Mouse (Mus musculus) kidney, embryonic 16.5 days (tissue): Measurements from ENCODE around the gene Fkbp11. TPM values are rescaled to one million over a fixed set of nuclear protein-coding genes. Genes with fewer than 3 reads are reported as not detected.

ENCODE experiments used
- ATAC-seq: fragments of 200-750 bp; cut with Nextera tagmentation; 2 replicates; pipeline ENCODE4 v1.8.0; 2017; ENCODE audit warnings: moderate TSS enrichment; ENCODE audit not compliant: low FRiP score, low TSS enrichment
- H3K27ac ChIP-seq: fragments of 300-500 bp; sonication (generic); 2 replicates; pipeline ENCODE4 v1.5.1; 2014; ENCODE audit warnings: low read length
- H3K27me3 ChIP-seq: fragments of 300-500 bp; sonication (generic); 2 replicates; pipeline ENCODE4 v1.6.1; 2014; ENCODE audit warnings: low read length, control low read depth, mixed read lengths; ENCODE audit not compliant: insufficient read depth
- H3K36me3 ChIP-seq: fragments of 300-500 bp; sonication (generic); 2 replicates; pipeline ENCODE4 v1.6.1; 2014; ENCODE audit warnings: low read length, control low read depth, mixed read lengths; ENCODE audit not compliant: insufficient read depth
- H3K4me1 ChIP-seq: fragments of 300-500 bp; sonication (generic); 2 replicates; pipeline ENCODE4 v1.6.1; 2014; ENCODE audit warnings: low read length, control low read depth, mixed read lengths; ENCODE audit not compliant: insufficient read depth
- H3K4me2 ChIP-seq: fragments of 300-500 bp; sonication (generic); replicated peaks from 2 replicates; pipeline ENCODE4 v1.6.1; 2014; ENCODE audit warnings: low read depth, low read length
- H3K4me3 ChIP-seq: fragments of 300-500 bp; sonication (generic); 2 replicates; pipeline ENCODE4 v1.5.1; 2014; ENCODE audit warnings: mild to moderate bottlenecking, low read length
- H3K9ac ChIP-seq: fragments of 300-500 bp; sonication (generic); replicated peaks from 2 replicates; pipeline ENCODE4 v1.6.1; 2014; ENCODE audit warnings: low read length
- H3K9me3 ChIP-seq: fragments of 300-500 bp; sonication (generic); 2 replicates; pipeline ENCODE4 v1.6.1; 2016; ENCODE audit warnings: low read length, control low read depth
- WGBS: fragments of 180-500 bp; shearing (Covaris S2); extraction: QIAGEN DNeasy Blood & Tissue Kit; methylation state at CpG from one replicate; pipeline ENCODE4 v1.1.7; 2014; 5-methylcytosine and 5-hydroxymethylcytosine counted together
- polyA plus RNA-seq: library from polyadenylated mRNA; unstranded; fragments of >200 nt; fragmentation: Nextera tagmentation; extraction: Ambion mirVana; gene quantifications from 2 replicates; pipeline ENCODE4 v1.2.1, GENCODE M21; 2015

Fkbp11 gene
- polyA plus RNA-seq, 1 experiment from 2014 or later: 39.1 TPM

DNA sequence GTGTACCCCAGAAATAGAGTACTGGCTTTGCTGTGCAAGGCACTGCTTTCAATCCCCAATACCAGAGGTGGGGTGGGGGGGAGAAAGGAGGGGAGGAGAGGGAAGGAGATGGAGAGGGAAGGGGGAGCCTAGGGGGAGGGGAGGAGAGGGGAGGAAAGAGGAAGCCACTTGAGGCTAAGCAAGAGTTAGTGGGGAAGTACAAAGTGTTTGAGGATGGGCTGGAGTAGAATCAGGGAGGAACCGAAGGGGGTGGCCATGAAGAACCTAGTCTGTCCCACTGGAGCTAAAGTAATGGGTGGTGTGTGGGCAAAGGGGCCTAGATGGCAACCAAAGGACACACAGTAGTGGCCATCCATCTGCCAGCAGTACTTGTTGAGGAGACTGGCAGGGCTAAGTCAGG, 44.3 kb downstream of the Fkbp11 start:
- Histone ChIP-seq H3K4me1 (no peaks in the 10 kb centered on the region), H3K9me3 (no peaks in the 10 kb centered on the region), H3K36me3 (no peaks in the 10 kb centered on the region), H3K9ac (no peak overlapping the region), H3K27ac (no peak overlapping the region), H3K4me3 (no peak overlapping the region), H3K27me3 (0 out of 2 replicates have a peak, but pooled peaks cover 1% of the 10 kb centered on the region), H3K4me2 (no peak overlapping the region)
- no peak for ATAC-seq
- 83% methylated on average over 1 of the region's 1 CpGs for WGBS

DNA sequence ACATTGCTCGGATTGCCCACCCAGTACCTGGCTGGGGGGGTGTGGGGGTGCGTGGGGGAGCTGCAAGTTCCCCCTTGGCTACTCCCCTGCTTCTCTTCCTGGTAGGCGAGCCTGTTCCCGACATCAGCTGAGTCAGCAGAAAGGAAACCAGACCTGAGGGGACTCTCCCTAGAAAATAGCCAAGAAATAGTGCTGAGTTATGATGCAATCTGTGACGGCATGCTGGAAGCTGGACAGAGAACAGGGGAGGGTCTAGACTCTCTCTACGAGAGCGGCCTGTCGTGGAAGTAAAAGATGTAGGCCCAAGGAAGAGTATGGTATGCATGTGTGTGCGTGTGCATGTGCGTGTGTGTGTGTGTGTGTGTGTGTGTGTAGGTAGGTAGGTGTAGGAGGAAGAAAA, 44.8 kb downstream of the Fkbp11 start:
- ATAC-seq: no peak
- Histone ChIP-seq H3K4me1 (no peaks in the 10 kb centered on the region), H3K36me3 (no peaks in the 10 kb centered on the region), H3K9ac (no peak overlapping the region), H3K27me3 (0 out of 2 replicates have a peak, but pooled peaks cover 4% of the 10 kb centered on the region), H3K4me2 (no peak overlapping the region), H3K9me3 (no peaks in the 10 kb centered on the region), H3K27ac (no peak overlapping the region), H3K4me3 (no peak overlapping the region)
- WGBS: 47% methylated on average over 10 of the region's 10 CpGs

DNA sequence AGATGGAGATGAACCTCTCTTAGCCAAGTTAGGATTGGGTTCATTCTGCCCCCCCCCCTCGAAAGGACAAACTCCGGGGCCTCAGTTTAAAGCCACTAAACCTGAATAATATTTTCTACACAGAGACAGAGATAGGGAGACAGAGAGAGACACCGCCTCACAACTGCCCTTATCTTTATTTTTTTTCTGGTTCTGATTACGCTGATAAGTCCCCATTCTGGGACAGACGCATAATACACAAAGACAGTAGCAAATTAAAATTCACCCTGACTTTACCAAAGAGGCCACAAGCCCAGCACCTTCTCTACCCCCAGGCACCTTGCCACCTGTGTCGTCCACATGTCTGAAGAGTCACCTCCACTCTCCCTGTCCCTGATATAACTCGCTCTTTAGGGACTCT, 46.4 kb downstream of the Fkbp11 start:
- Histone ChIP-seq H3K9ac (no peak overlapping the region), H3K4me1 (peaks cover 6% of the 10 kb centered on the region), H3K27ac (no peak overlapping the region), H3K36me3 (no peaks in the 10 kb centered on the region), H3K4me2 (no peak overlapping the region), H3K9me3 (no peaks in the 10 kb centered on the region), H3K27me3 (peaks cover 8% of the 10 kb centered on the region), H3K4me3 (no peak overlapping the region)
- ATAC-seq: no peak
- 77% methylated on average over 7 of the region's 7 CpGs for WGBS

- ATAC-seq: no peak
- Histone ChIP-seq H3K9ac (no peak overlapping the region), H3K36me3 (no peaks in the 10 kb centered on the region), H3K27ac (no peak overlapping the region), H3K9me3 (no peaks in the 10 kb centered on the region), H3K4me3 (no peak overlapping the region), H3K27me3 (peaks cover 18% of the 10 kb centered on the region), H3K4me1 (peaks cover 16% of the 10 kb centered on the region), H3K4me2 (no peak overlapping the region)
- WGBS: 81% methylated on average over 8 of the region's 8 CpGs
These were observed 47.3 kb downstream of the Fkbp11 start for GRCm38 (mm10) chr15:98680660-98681059.

DNA sequence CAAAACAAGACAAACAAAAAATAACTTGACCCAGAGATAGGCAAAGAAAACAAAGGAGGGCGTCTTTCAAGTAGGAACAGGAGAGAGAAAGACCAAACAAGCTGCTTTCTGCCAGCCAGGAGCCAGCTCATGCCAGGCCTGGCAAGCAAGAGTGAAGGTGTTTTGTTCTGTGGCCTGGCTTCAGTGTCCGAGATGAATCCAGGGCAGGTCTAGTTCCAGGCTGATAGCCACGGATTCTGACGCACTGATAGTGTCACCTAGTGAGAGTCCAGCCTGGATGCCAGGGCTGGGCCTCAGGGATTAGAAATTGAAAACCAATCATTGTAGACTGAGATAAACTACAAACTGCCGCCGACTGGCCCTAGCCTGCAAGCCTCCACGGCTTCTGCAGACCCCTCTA, 50.0 kb downstream of the Fkbp11 start:
- WGBS: 67% methylated on average over 7 of the region's 7 CpGs
- Histone ChIP-seq H3K4me1 (peaks cover 30% of the 10 kb centered on the region), H3K4me3 (no peak overlapping the region), H3K4me2 (peak overlapping the region; percentile 82; the same call in 1 of the 2 replicates), H3K27me3 (peaks cover 39% of the 10 kb centered on the region), H3K9me3 (no peaks in the 10 kb centered on the region), H3K27ac (no peak overlapping the region), H3K36me3 (no peaks in the 10 kb centered on the region), H3K9ac (no peak overlapping the region)
- ATAC-seq: no peak

- H3K27ac ChIP-seq: no peak within 1 kb of the TSS
- WGBS: under 1% methylated on average over 37 of the region's 37 CpGs
- H3K4me2 ChIP-seq: peak within 1 kb of the TSS; percentile 82
- peak within 1 kb of the TSS; percentile 54; the same call in 1 of the 2 replicates for H3K9ac ChIP-seq
- H3K27me3 ChIP-seq: peaks cover 39% of the 10 kb centered on the region
- no peaks in the 10 kb centered on the region for H3K9me3 ChIP-seq
- ATAC-seq: peak; percentile 96
- H3K4me1 ChIP-seq: peaks cover 30% of the 10 kb centered on the region
- H3K36me3 ChIP-seq: no peaks in the 10 kb centered on the region
- peak within 1 kb of the TSS; percentile 47 for H3K4me3 ChIP-seq
These were observed 50.9 kb downstream of the Fkbp11 start, which contains the start of gene Rnd1 for GRCm38 (mm10) chr15:98676940-98677728. Gene Rnd1 (minus strand): TSS chr15:98677461.

GRCm38 (mm10) chr15:98676471-98676870, 51.5 kb downstream of the Fkbp11 start:
- no peak overlapping the region for H3K9ac ChIP-seq

GRCm38 (mm10) chr15:98675634-98676250, 52.3 kb downstream of the Fkbp11 start:
- peaks cover 30% of the 10 kb centered on the region for H3K4me1 ChIP-seq
- 4% methylated on average over 14 of the region's 14 CpGs for WGBS
- peak overlapping the region; percentile 82 for H3K4me2 ChIP-seq
- H3K9ac ChIP-seq: peak overlapping the region; percentile 41; the same call in 1 of the 2 replicates
- H3K4me3 ChIP-seq: peak overlapping the region; percentile 47
- peaks cover 39% of the 10 kb centered on the region for H3K27me3 ChIP-seq
- no peak overlapping the region for H3K27ac ChIP-seq
- no peaks in the 10 kb centered on the region for H3K9me3 ChIP-seq
- H3K36me3 ChIP-seq: no peaks in the 10 kb centered on the region
- ATAC-seq: no peak

More at GRCm38 (mm10) chr15:98676471-98676870, 51.5 kb downstream of the Fkbp11 start:
- Histone ChIP-seq H3K36me3 (no peaks in the 10 kb centered on the region), H3K9me3 (no peaks in the 10 kb centered on the region), H3K4me3 (peak overlapping the region; percentile 47), H3K4me2 (peak overlapping the region; percentile 82), H3K4me1 (peaks cover 30% of the 10 kb centered on the region), H3K27me3 (peaks cover 39% of the 10 kb centered on the region), H3K27ac (no peak overlapping the region)
- ATAC-seq: no peak
- 2% methylated on average over 9 of the region's 9 CpGs for WGBS

- H3K4me2 ChIP-seq: peak overlapping the region; percentile 82
These were observed 52.9 kb downstream of the Fkbp11 start for GRCm38 (mm10) chr15:98674994-98675545.

More at GRCm38 (mm10) chr15:98674994-98675545, 52.9 kb downstream of the Fkbp11 start:
- Histone ChIP-seq H3K9ac (peak overlapping the region; percentile 26; the same call in 1 of the 2 replicates), H3K9me3 (no peaks in the 10 kb centered on the region), H3K27ac (no peak overlapping the region), H3K36me3 (no peaks in the 10 kb centered on the region), H3K4me3 (peak overlapping the region; percentile 27), H3K27me3 (peaks cover 39% of the 10 kb centered on the region), H3K4me1 (peaks cover 30% of the 10 kb centered on the region)
- WGBS: 6% methylated on average over 11 of the region's 11 CpGs
- ATAC-seq: no peak
